Mouse (Mus musculus) monocyte, adult 5-6 weeks (primary cell): ENCODE data around the gene Ptcd2. TPM values are rescaled to one million over a fixed set of nuclear protein-coding genes. Genes with fewer than 3 reads are reported as not detected.
A peak's percentile ranks its signal among the peaks of the same experiment; 100 is the strongest.

Experiments used
- ATAC-seq: fragments of 153-309, 156-312 bp; replicated peaks from 2 replicates; pipeline ENCODE4 v1.8.0; 2017; ENCODE audit warnings: mild to moderate bottlenecking; ENCODE audit not compliant: low TSS enrichment, insufficient number of reproducible peaks, severe bottlenecking, poor library complexity, low FRiP score
- total RNA-seq: library from RNA; stranded (forward); fragments of 200-1000, 200-491, 200-594 nt; gene quantifications from 3 replicates; pipeline ENCODE4 v1.2.3, GENCODE M21; 2017

Ptcd2 gene
- total RNA-seq, 1 experiment from 2014 or later = 53.5 TPM

DNA sequence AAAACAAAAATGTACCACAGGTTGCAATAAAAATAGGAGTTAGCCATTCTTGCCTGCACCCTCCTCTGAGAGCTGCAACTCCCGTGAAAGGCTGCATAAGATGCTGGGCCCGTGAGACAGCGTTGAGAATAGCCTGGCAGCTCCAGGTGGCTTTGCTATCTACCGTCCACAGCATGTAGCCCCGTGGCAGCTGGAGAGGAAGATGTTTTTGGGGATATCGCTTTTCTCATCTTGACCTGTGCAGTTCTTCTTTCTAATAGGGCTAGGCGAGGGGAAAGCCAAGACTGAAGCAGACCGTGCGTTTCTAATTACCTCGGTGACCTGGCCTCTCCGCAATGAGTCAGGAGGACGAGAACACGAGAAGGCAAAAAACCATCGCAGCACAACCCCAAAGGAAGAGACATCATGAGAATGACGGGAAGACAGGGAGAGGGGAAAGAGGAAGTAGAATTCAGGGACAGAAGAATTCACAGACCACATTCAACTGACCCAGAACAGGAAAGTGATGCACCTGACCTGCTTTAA lies 29.8 kb downstream of the Ptcd2 start:
- ATAC-seq = no peak

GRCm38 (mm10) chr13:99314098-99314497 lies 30.4 kb downstream of the Ptcd2 start:
- no peak for ATAC-seq

DNA sequence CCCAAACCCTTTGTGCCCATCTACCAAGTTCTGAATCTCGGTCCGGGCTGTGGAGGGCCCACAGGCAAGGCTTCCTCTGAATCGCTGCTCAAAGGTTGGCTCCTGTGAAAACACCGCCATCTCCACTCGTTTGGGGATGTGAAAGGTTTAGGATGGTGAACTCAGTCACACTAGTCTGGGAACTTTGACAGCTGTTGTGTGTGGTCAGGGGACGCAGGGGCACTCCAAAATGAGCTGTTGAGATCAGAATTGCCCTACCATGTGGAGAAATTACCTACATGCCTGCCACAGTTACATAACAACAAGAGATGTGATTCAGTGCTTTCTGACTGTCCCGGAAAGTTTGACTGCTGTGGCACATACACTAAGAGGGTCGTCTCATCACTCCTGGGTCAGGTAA lies 36.1 kb downstream of the Ptcd2 start:
- no peak for ATAC-seq

- ATAC-seq = no peak
Observed at GRCm38 (mm10) chr13:99307930-99308359, 36.6 kb downstream of the Ptcd2 start.

DNA sequence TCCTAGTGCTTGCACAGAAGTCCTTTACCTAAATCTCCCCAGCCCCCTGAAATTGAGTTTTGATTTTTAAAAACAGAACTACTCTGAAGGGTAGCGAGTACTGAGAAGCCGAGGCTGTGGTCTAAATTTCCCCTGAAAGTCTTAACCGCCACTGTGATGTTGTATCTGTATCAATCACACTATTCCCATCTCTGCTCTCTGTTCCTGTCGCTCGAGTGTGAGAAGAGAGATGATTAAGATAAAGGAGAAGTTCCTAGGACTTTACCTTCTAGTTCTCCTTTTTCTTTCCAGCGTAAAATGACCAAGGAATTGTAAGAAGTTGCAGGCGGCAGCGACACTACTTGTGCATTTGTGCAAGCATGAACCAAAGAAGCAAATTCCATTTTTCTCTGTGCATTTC lies 38.3 kb downstream of the Ptcd2 start:
- ATAC-seq = no peak

DNA sequence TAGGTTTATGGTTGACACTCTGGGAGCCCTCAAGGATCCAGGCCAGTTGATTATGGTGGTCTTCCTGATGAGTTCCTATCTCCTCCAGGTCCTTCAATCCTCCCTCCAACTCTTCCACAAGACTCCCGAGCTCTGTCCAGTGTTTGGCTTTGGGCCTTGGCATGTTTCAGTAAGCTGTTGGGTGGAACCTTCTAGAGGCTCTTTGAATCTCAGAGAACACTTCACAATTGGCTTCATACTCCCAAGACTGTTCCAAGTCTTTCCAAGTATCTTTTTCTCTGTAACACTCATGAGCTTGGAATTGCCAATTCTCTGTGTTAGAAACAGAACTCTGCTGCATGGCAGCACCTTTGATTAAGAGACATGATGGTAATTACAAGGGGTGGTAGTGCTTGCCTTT lies 39.3 kb downstream of the Ptcd2 start:
- ATAC-seq = no peak

DNA sequence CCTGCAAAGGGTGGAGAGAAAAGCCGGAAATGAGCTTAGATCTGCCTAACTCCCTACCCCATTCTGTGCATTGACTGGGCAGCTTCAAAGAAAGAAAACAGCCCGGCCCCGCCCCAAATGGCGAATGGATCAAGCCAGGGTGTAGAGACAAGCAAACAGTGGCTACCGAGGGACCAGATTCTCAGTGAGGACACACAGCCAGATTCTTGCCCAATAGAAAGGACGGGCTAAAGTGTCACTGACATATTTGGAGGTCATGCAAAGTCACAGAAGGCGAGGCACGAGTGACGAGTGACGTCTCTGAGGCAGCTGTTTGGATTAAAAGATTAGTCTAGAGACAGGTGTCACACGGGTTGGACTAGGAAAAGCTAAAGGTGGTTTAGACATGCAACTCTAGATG lies 40.1 kb downstream of the Ptcd2 start:
- ATAC-seq = no peak

GRCm38 (mm10) chr13:99303846-99304245 lies 40.7 kb downstream of the Ptcd2 start:
- no peak for ATAC-seq

DNA sequence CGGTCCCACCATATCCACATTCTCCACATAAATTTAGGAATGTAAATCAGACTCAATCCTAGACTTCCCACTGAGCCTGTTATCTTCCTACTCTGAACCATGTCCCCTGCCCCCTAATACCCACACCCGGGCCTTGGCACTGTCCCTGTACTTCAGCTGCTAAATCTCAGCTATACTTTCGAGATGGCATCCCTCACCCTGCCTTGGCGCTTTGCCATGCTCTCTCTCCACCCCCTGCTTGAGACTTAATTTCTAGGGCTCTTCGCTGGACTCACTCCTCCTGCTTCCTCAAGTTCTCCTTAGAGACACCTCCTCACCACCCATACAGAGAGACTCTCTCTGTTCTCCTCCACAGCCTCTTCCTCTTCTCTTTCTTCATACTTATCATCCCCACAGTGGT lies 44.6 kb downstream of the Ptcd2 start:
- no peak for ATAC-seq

DNA sequence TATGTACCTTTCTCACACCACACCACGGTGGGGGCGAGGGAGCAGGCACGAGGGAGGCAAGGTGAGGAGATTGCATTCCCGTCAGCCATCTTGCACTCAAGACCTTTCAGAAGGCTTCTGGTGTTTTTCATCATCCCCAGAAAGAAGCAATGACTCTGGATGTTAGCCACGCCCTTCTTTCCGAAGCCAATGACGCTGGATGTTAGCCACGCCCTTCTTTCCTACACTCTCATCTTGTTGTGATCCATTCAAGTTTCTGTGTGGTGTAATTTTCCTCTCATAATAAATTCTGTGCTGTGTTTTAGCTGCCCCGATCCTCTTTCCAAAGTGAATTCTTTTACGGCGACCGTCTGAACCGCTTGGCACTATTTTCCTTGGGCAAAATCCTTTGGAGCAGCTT lies 50.3 kb downstream of the Ptcd2 start:
- ATAC-seq = no peak

DNA sequence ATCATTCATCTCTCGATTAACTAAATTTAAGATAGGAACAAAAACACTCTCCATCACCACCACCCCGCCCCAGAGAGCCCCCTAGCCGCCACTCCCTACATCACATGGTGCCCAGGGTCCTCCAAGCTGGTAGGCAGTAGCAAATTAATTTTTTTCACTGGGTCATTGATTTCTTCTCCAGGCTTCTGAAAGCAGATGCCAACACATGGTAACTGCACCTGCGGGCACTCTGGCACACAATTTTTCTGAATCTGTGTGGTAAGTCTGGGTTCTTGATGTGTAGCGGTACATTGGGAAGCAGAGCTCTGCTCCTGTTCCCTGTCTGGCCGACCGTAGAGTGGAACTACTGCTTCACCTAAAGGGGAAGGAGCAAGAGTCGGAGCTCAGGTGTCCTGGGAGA lies 53.7 kb downstream of the Ptcd2 start:
- ATAC-seq = no peak

GRCm38 (mm10) chr13:99287786-99288185 lies 56.7 kb downstream of the Ptcd2 start:
- ATAC-seq = peak; percentile 62

DNA sequence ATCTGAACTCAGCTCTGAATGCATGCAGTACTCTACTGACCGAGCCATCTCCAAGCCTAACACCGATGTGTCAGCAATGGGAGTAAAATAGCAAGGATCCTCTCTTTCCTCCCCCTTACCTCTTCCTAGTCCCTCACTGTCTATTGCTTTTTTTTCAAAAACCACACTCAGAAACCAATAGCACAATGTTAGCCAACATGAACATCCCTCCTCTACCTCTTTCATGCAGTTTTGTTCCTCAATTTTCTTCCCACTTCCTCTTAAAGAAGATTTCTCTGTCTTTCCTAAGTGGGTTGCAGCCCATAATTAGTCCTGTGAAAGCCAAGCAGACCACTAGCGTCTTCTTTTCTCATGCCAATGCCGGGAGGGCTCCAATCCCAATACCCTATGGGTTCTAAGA lies 57.3 kb downstream of the Ptcd2 start:
- peak; percentile 62; the same call in 1 of the 2 replicates for ATAC-seq

GRCm38 (mm10) chr13:99285241-99285640 lies 59.3 kb downstream of the Ptcd2 start:
- ATAC-seq = no peak

GRCm38 (mm10) chr13:99284400-99285160 lies 59.9 kb downstream of the Ptcd2 start:
- ATAC-seq = no peak

DNA sequence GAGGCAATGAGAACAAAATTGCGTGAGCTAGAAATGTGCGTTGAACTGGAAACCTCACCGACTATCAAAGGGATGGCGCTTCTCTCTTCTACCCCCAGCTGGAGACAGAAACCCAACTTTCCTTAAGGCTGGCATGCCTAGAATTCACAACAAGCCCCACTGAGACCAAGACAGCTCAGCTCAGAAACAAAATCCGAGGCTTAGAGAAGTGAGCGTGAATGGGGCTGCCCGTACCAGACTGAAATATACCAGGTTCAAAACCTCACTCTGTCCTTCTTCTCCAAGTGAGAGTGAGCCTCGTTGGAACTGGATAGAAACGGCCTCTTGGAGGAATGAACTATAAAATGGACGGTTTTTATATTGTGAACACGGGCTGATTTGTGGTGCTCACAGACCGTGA lies 60.6 kb downstream of the Ptcd2 start:
- ATAC-seq = no peak

- ATAC-seq = no peak
Observed at GRCm38 (mm10) chr13:99282961-99283360, 61.5 kb downstream of the Ptcd2 start.

DNA sequence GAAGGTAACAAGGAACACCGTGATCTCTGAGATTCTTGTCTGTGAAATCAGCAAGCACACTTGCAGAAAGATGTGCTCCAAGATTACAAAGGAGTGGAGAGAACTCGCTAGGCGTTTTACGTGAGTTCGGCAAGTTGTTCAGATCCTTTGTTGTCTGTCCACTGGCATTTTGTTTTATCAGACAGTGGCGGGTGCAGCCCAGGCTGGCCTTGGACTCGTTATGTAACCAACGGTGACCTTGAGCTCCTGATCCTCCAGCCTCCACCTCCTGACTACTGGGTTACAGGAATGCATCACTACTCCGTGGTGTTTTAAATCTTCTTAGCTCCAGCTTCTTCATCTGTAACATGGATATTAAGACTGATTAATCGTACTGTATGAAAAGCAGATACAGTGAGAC lies 65.2 kb downstream of the Ptcd2 start:
- ATAC-seq = no peak

DNA sequence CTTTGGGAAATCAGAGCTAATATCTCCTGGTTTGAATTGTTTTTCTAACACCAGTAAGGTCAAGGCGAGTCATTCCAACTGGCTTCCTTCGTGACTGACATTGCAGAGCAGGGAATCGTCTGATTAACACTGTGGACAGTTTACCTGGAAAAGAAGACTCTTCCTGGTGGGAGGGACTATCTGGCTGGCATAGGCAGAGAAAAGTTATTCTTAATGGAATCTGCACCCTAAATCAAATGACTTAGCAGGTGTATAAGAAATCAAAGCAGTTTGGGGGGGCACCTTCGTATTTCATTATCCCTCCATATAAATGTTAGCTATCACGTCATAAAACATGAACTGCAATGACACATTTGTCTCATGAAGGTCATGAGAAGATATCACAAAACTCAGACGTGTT lies 66.0 kb downstream of the Ptcd2 start:
- no peak for ATAC-seq

DNA sequence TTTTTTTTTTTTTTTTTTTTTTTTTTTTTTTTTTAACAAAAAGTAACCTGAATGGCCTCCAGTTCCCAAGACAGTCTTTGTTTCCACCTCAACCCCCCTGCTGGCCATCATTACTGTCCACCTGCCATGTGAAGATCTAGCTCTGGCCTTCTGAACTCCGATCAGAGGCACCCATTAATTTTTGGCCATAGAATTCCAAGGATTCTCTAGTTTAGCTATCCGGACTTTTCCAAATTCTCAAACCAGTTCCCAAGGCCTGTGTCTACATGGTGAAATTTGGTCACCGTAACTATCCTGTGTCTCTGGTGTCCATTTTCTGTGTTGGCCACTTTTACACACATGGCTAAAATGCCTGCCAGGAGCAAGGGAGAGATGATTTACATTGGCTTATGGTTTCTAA lies 67.0 kb downstream of the Ptcd2 start:
- ATAC-seq = no peak

DNA sequence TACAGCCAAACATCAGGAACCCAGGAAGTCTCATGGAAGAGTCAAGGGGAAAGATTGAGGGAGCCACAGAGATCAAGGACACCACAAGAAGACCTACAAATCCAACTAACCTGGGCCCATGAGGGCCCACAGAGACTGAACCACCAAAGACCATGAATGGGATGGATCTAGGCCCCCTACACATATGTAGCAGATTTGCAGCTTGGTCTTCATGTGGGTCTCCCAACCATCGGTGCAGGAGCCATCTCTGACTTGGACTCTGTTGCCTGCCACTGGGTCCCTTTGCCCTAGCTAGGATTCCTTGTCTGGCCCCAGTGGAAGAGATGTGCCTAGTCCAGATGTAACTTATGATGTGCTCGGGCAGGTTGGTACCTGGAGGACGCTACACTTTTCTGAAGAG lies 72.5 kb downstream of the Ptcd2 start:
- no peak for ATAC-seq
